Mouse (Mus musculus) thymus, postnatal 25 days (tissue): ENCODE data around the gene Slco6c1.

Source experiments
- DNase-seq: peaks from one replicate; pipeline ENCODE4 v3.0.0; 2022

The Slco6c1 gene

DNA sequence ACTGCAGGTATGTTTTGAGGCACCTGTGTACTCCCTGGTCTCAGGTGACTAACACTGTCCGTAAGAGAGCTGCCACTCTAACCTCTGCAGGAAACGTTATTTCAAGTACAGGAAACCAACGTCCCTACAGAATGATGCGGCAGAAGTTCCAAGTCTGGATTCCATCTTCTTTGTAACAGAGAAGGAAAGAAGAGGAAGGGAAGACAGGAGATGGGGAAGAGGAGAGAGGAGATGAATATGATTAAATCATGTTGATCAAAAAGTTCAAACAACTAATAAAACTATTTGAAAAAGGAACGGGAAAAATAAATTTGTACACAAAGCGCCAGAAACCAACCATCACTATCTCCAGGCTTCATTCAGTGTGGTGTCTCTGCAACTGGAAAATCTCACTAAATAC, at the start of gene Slco6c1:
Gene Slco6c1, minus strand, starts transcription at position 101 of the 400 bp plus-strand sequence.
- DNase-seq: no peak

DNA sequence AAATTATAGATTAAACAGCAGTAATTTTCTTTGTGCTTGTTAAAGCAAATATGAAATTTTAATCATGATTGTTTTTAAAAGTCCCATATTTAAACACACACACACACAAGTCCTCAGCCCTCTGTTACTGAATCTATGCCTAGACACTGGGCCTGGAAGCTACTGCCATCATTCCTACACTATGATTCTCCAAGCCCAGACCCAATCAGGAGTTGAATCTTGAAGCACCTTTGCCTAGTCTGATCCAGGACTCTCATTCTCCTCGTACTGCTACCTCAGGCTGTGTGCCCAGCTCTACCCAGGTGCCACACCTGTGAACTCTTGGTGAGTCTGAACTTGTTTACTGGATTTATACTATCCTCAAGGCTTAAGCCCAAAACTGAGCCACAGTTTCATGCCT, 89.1 kb downstream of the Slco6c1 start:
- DNase-seq: no peak

GRCm38 (mm10) chr1:97038548-97038947, 89.6 kb downstream of the Slco6c1 start:
- no peak for DNase-seq

- DNase-seq: no peak
These were observed 90.1 kb downstream of the Slco6c1 start for GRCm38 (mm10) chr1:97037955-97038354.

DNA sequence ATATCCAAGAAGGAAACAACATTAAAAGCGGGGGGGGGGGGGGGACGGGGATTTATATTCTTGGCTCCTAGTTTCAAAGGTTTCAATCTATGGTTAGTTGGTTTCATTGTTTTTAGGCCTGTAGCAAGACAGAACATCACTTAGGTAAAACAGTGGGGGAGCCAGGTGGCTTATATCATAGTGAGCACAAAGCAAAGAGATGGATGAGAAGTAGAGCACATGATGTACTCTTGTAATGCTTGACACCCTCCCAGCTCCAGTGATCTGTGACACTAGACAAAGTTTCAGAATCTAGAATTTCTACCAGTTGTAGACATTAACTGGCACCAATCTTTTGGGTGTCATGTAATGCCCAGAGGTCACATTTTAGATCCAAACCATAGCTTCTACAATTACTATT, 106.7 kb downstream of the Slco6c1 start:
- DNase-seq: no peak

GRCm38 (mm10) chr1:97019404-97019803, 108.7 kb downstream of the Slco6c1 start:
- no peak for DNase-seq

- peak; percentile 8 for DNase-seq
These were observed 109.1 kb downstream of the Slco6c1 start for GRCm38 (mm10) chr1:97018978-97019377.
